Comparison of ENCODE assay signal across 15 mouse cellular contexts in genomic region chr11:54353121-54353576, GRCm38 (mm10). TPM values are rescaled to one million over a fixed set of nuclear protein-coding genes. Genes with fewer than 3 reads are reported as not detected.
DNase-seq lines count a peak whose midpoint lies in the region; ATAC-seq and TF ChIP-seq lines count a peak whose summit lies in the region.
"Had no signal": no experiment of that assay in that cellular context is flagged by ENCODE, and none has a peak within 500 bp of the region (broad histone marks: within the 10 kb centered on the region; RNA-seq: fewer than 3 reads in every experiment).

No protein-coding gene starts in this region.

- H3K4me3 ChIP-seq in forebrain, embryonic 16.5 days (replicated peaks; ENCODE audit: low read length): no peak overlapping the region
- H3K4me3 ChIP-seq in limb, embryonic 11.5 days (ENCODE audit: low read depth, low read length): no peak overlapping the region
- H3K4me3 ChIP-seq in thymus, adult 2 months (ENCODE audit: control insufficient read depth, insufficient read depth, low read length): no peak overlapping the region
- H3K4me3 ChIP-seq: myocyte had no signal

- H3K4me1 ChIP-seq in forebrain, embryonic 16.5 days (replicated peaks; ENCODE audit: control insufficient read depth, insufficient read depth, low read length): peaks cover 6% of the 10 kb centered on the region
- H3K4me1 ChIP-seq in limb, embryonic 11.5 days (ENCODE audit: control insufficient read depth, insufficient read depth, low read length): peaks cover 3% of the 10 kb centered on the region; the same call in 1 of the 2 replicates
- no peaks in the 10 kb centered on the region for H3K4me1 ChIP-seq in thymus, adult 2 months (replicated peaks; ENCODE audit: control insufficient read depth, insufficient read depth, low read length)

- no peak overlapping the region for H3K4me2 ChIP-seq in forebrain, embryonic 16.5 days (ENCODE audit: low read length)
- H3K4me2 ChIP-seq in limb, embryonic 11.5 days (ENCODE audit: low read depth, severe bottlenecking): no peak overlapping the region

- H3K27me3 ChIP-seq in forebrain, embryonic 16.5 days (replicated peaks; ENCODE audit: control insufficient read depth, insufficient read depth, low read length): no peaks in the 10 kb centered on the region
- H3K27me3 ChIP-seq in limb, embryonic 11.5 days (ENCODE audit: control insufficient read depth, insufficient read depth, low read length): no peaks in the 10 kb centered on the region
- H3K27me3 ChIP-seq in thymus, adult 2 months (ENCODE audit: control insufficient read depth, insufficient read depth, low read length): no peaks in the 10 kb centered on the region

- intact Hi-C loops in left cerebral cortex, postnatal 25 days (cut with DNase I): loop anchor here (5.0 to 10.0 kb wide), 2 partner anchors 172 to 226 kb away; partner anchors contain the start of gene Rapgef6

- peak; percentile 12 for DNase-seq in cerebellum, adult 9-10 months
- DNase-seq in cerebellum, adult 11-12 months: no peak
- no peak for DNase-seq in limb, embryonic 11.5 days (ENCODE audit: low spot score)
- peak; percentile 72 for DNase-seq in retina, embryonic 14.5 days (ENCODE audit: low spot score)
- DNase-seq in thymus, adult 2 months: no peak
- no peak for DNase-seq in left cerebral cortex, postnatal 25 days (ENCODE audit: low spot score in 2 of 2)
- DNase-seq: adrenal gland, postnatal 36 days; liver, postnatal 0 days had no signal

- TF ChIP-seq POLR2A in thymus, adult 2 months (IDR thresholded peaks at IDR 0.05; ENCODE audit: control insufficient read depth, extremely low read depth, insufficient read depth, low read length, poor library complexity): no peak

- no peak overlapping the region for H3K27ac ChIP-seq in forebrain, embryonic 16.5 days (ENCODE audit: low read length)
- 0 out of 2 replicates have a peak overlapping the region, but pooled peaks have one; percentile 26 for H3K27ac ChIP-seq in limb, embryonic 11.5 days (replicated peaks; ENCODE audit: low read depth, low read length)
- no peak overlapping the region for H3K27ac ChIP-seq in thymus, adult 2 months (ENCODE audit: control insufficient read depth, insufficient read depth, low read length)

- 0 out of 2 replicates have a peak, but pooled peaks have one; percentile 26 for ATAC-seq in forebrain, embryonic 16.5 days
- ATAC-seq in limb, embryonic 11.5 days (ENCODE audit: insufficient number of reproducible peaks, low FRiP score, low TSS enrichment, low read depth): no peak
- ATAC-seq in frontal cortex, adult (ENCODE audit: low TSS enrichment): no peak
- ATAC-seq: liver, postnatal 0 days had no signal

- H3K9me3 ChIP-seq in forebrain, embryonic 16.5 days (ENCODE audit: control insufficient read depth, low read length): no peaks in the 10 kb centered on the region
- H3K9me3 ChIP-seq in limb, embryonic 11.5 days (ENCODE audit: control insufficient read depth, low read length): no peaks in the 10 kb centered on the region

- WGBS in forebrain, embryonic 16.5 days: 6% methylated on average over 8 of the region's 8 CpGs
- 33% methylated on average over 8 of the region's 8 CpGs for WGBS in limb, embryonic 11.5 days
- 96% methylated on average over 8 of the region's 8 CpGs for WGBS in thymus, adult 2 months

- no peak overlapping the region for H3K9ac ChIP-seq in forebrain, embryonic 16.5 days (replicated peaks; ENCODE audit: low read depth, low read length)
- H3K9ac ChIP-seq in limb, embryonic 11.5 days (ENCODE audit: low read length): no peak overlapping the region
- H3K9ac ChIP-seq: liver, postnatal 0 days had no signal

- TF ChIP-seq CTCF in thymus, adult 2 months (IDR thresholded peaks at IDR 0.05; ENCODE audit: borderline replicate concordance, control insufficient read depth, extremely low read depth, insufficient read depth, low read length, poor library complexity): no peak

- peaks cover 7% of the 10 kb centered on the region; the same call in 1 of the 2 replicates for H3K36me3 ChIP-seq in forebrain, embryonic 16.5 days (ENCODE audit: control insufficient read depth, insufficient read depth)
- H3K36me3 ChIP-seq in limb, embryonic 11.5 days (ENCODE audit: control insufficient read depth, insufficient read depth, low read length): no peaks in the 10 kb centered on the region
- H3K36me3 ChIP-seq in thymus, adult 2 months (ENCODE audit: control insufficient read depth, insufficient read depth, low read length): no peaks in the 10 kb centered on the region

RNA-seq across cellular contexts. Expression of gene Meikin, which starts 17.3 kb away (rescaled TPM):
- polyA plus RNA-seq in forebrain, embryonic 16.5 days (2015; fragmentation: Nextera tagmentation; extraction: Ambion mirVana): not detected in 2 replicates
- not detected in 2 replicates for polyA plus RNA-seq in limb, embryonic 11.5 days (2014; fragmentation: Nextera tagmentation; extraction: Ambion mirVana)
- not detected in 2 replicates for polyA plus RNA-seq in thymus, adult 2 months (2012; rRNA removed)
- not detected for total RNA-seq in left cerebral cortex, postnatal 25 days (2021)
- total RNA-seq: adrenal gland, postnatal 36 days; layer of hippocampus, postnatal 25 days had no signal
- polyA plus RNA-seq: gonadal fat pad, adult 2 months; intestine, embryonic 14.5 days; liver, postnatal 0 days; myocyte; spleen, adult 2 months had no signal

RNA-seq across cellular contexts. Expression of gene Acsl6, which starts 49.6 kb away (rescaled TPM):
- polyA plus RNA-seq in forebrain, embryonic 16.5 days (2015; fragmentation: Nextera tagmentation; extraction: Ambion mirVana): 38.5 and 40.9 TPM in 2 replicates
- 1.5 and 1.7 TPM in 2 replicates for polyA plus RNA-seq in limb, embryonic 11.5 days (2014; fragmentation: Nextera tagmentation; extraction: Ambion mirVana)
- polyA plus RNA-seq in thymus, adult 2 months (2012; rRNA removed): 0.27 and 0.40 TPM in 2 replicates
- 100 to 1,000 TPM; 196 to 210 TPM for total RNA-seq in left cerebral cortex, postnatal 25 days (2021)

Comparison
In these comparisons a context has a peak if more than half of its experiments do, and no peak if none do; other contexts are left out.
1. DNase-seq: peak in cerebellum, adult 9-10 months (single experiment) and retina, embryonic 14.5 days (single experiment); none in cerebellum, adult 11-12 months (single experiment), limb, embryonic 11.5 days (single experiment), thymus, adult 2 months (single experiment) and left cerebral cortex, postnatal 25 days (0 of 2).
2. RNA of gene Acsl6, which starts 49.6 kb away (polyA plus RNA-seq): 38.5 to 40.9 TPM in forebrain, embryonic 16.5 days; 1.5 to 1.7 TPM in limb, embryonic 11.5 days and 0.27 to 0.40 TPM in thymus, adult 2 months; every median in the first group is over 10 times any median in the second.